Mouse (Mus musculus): ENCODE measurements around the gene Rnf34. TPM values are rescaled to one million over a fixed set of nuclear protein-coding genes. Genes with fewer than 3 reads are reported as not detected.

Rnf34 gene
- polyA plus RNA-seq, 1 experiment from 2014 or later: 58.0 TPM

Other genes starting within 250 kb of the Rnf34 start
- gene Ift81, start 235.5 kb upstream of the Rnf34 start, polyA plus RNA-seq (2015; fragmentation: Nextera tagmentation; extraction: Ambion mirVana): 55.1 and 57.1 TPM in 2 replicates
- 2.1 and 2.4 TPM in 2 replicates for gene P2rx7, start 206.1 kb upstream of the Rnf34 start, polyA plus RNA-seq (2015; fragmentation: Nextera tagmentation; extraction: Ambion mirVana)
- 7.3 and 10.3 TPM in 2 replicates for gene P2rx4, start 142.5 kb upstream of the Rnf34 start, polyA plus RNA-seq (2015; fragmentation: Nextera tagmentation; extraction: Ambion mirVana)
- 70.7 and 75.6 TPM in 2 replicates for gene Camkk2, start 70.6 kb upstream of the Rnf34 start, polyA plus RNA-seq (2015; fragmentation: Nextera tagmentation; extraction: Ambion mirVana)
- 562 and 569 TPM in 2 replicates for gene Anapc5, start 28.7 kb upstream of the Rnf34 start, polyA plus RNA-seq (2015; fragmentation: Nextera tagmentation; extraction: Ambion mirVana)
- gene Kdm2b, start 139.8 kb downstream of the Rnf34 start, polyA plus RNA-seq (2015; fragmentation: Nextera tagmentation; extraction: Ambion mirVana): 157 and 166 TPM in 2 replicates
- 13.0 and 13.8 TPM in 2 replicates for gene Orai1, start 165.0 kb downstream of the Rnf34 start, polyA plus RNA-seq (2015; fragmentation: Nextera tagmentation; extraction: Ambion mirVana)
- 1.7 TPM in 1 of 2 replicates, not detected in the other for gene Morn3, start 197.0 kb downstream of the Rnf34 start, polyA plus RNA-seq (2015; fragmentation: Nextera tagmentation; extraction: Ambion mirVana)
- 18.6 and 19.3 TPM in 2 replicates for gene Tmem120b, start 218.4 kb downstream of the Rnf34 start, polyA plus RNA-seq (2015; fragmentation: Nextera tagmentation; extraction: Ambion mirVana)